Mouse (Mus musculus) fat pad, adult 2 months (tissue): ENCODE measurements around the gene Sv2b.
A peak's percentile ranks its signal among the peaks of the same experiment; 100 is the strongest.
"Not testable (repeated sequence)": the region's sequence is repeated elsewhere in the genome, so short reads cannot be mapped to it uniquely, and the experiment has no call there.

Experiments used
- DNase-seq: peaks from one replicate; pipeline ENCODE4 v3.0.0-alpha.2; 2011; ENCODE audit warnings: low read depth, low spot score; ENCODE audit errors: extremely low read depth

The Sv2b gene

GRCm38 (mm10) chr7:75308457-75309312 is at the start of gene Sv2b:
TSS of gene Sv2b (minus strand) at chr7:75309262.
- peak; percentile 64 for DNase-seq

- DNase-seq, result no peak
Measured at GRCm38 (mm10) chr7:75358284-75358851, 49.3 kb upstream of the Sv2b start.

DNA sequence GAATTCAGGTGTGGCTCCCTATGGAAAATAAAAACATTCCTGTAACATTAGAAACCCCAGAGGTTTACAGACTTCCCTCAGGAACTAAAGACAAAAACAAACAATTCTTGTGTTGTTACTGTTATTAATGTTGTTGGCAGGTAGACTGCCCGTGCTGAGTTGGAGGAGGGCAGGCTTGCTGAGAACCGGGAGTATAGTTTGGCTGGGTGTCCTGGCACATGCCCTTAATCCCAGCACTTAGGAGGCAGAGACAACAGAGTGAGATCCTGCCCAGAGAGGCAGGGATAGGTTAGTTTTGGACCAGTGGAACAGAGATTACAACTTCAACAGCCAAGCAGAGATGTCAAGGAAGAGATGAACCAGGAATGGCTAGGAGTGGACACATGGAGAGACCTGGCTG is 46.5 kb upstream of the Sv2b start:
- DNase-seq, result no peak

- no peak for DNase-seq
Measured at GRCm38 (mm10) chr7:75352777-75353374, 43.8 kb upstream of the Sv2b start.

DNA sequence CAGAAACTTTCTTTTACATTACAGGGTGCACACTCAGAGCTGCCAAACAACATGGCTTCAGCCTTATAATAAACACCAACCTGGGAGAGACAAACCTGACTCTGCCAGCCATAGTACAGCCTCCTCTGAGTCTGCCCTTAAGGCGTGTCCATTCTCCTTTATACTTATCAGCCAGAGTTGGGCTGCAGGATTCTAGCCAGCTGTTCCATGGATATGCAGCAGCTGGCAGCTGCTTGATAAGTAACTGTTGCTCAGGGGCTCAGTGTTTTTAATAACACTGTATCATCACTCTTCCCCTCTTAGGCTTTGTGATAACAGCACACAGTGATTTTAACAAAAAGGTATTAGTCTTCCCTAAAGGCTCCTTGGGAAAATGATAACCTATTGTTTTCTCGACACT is 41.1 kb upstream of the Sv2b start:
- no peak for DNase-seq

DNA sequence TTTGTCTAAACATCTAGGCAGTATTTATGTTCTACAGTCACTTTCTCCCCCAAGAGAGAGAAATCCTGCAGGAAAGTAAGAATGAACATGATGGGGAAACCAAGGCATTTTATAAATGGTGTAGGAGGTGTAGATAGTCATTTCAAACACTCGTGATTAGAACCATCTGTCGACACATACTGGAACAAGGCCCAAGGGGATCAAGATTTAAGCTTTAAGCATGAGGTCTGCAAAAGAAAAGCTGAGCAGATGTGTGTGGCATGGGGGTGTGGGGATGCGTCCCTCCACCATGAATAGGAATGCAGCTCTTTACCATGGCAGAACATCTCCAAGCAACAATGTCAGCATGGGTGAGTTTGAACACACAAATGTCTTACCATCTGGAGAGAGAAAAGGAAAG is 23.2 kb upstream of the Sv2b start:
- DNase-seq, result no peak

GRCm38 (mm10) chr7:75329740-75330142 is 20.7 kb upstream of the Sv2b start:
- DNase-seq, result no peak

GRCm38 (mm10) chr7:75328721-75329362 is 19.8 kb upstream of the Sv2b start:
- no peak for DNase-seq

GRCm38 (mm10) chr7:75325273-75325672 is 16.2 kb upstream of the Sv2b start:
- no peak for DNase-seq

GRCm38 (mm10) chr7:75322742-75323141 is 13.7 kb upstream of the Sv2b start:
- DNase-seq, result not testable (repeated sequence)

DNA sequence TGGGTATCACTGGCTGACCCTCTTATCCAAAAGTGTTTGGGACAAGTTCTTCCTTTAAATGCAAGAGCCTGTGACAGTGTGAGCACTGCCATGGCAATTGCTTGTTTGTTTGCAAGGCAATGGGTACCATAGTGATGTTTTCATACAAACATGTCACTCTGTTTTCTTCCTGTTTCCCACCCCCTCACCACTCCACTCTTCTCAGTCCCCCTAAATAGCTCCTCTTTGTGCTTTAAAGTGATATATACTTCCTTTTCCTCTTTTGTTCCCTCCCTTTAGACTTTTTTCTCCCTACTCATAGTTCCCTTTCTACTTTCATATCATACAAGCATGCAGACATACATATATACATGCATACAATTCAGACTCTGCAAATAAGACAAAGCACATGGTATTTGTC is 10.9 kb upstream of the Sv2b start:
- DNase-seq, result no peak

- no peak for DNase-seq
Measured at GRCm38 (mm10) chr7:75318320-75318719, 9.3 kb upstream of the Sv2b start.

GRCm38 (mm10) chr7:75314873-75315272 is 5.8 kb upstream of the Sv2b start:
- no peak for DNase-seq

DNA sequence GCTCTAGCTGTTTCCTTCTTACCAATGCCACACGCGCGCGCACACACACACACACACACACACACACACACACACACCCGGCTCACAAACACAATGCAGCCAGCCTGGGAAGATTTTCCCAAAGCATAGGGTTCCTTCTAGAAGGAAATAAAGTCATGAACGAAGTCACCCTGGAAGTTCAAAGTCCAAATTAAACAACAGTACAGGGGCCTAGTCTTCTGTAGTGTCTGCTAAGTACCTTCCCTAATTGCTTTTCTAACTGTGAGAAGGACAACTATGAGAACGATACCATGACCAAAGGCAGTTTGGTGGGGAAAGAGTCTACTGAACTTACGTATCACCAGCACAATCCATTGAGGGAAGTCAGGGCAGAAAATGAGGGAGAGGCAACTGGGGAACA is 508 bp upstream of the Sv2b start:
- DNase-seq, result no peak

DNA sequence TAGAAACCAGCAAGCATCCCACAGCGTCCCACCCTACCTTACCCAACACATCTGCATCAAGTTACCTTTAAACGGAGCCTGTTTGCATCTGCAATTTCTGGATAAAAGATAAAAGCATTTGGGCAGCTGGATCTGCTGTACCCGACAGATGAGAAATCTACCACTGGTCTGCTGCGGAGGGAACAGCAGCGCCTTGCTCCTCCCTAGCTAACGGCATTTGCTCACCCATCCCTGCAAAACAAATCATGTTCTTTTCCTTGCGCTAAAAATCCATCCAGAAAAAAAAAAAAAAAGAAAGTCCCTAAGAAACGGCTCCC is 964 bp downstream of the Sv2b start:
- DNase-seq, result no peak

DNA sequence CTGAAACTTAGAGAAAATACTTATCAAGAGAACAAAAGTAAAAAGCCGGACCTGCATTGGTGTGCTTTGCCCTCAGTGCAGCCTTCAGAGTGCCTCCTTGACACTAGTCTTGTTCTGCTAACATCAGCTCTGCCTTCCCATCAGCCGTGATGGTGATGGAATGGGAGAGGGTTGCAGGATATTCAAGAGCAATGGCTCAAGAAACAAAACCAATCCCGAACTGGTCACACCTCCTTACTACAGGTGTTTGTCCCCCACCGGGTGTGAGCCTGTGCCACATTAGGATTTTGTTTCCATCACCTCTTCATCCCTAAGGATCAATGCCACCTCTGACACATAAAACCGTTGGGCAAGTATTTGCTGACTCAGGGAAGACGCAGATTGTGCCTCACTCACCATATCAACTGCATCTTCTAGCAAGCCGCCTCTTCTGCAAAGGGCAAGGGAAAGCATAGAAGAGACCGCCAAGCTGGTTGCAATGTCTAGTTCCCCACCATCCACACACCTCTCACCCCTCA is 1.4 kb downstream of the Sv2b start:
- no peak for DNase-seq

- no peak for DNase-seq
Measured at GRCm38 (mm10) chr7:75305901-75306465, 3.1 kb downstream of the Sv2b start.

DNA sequence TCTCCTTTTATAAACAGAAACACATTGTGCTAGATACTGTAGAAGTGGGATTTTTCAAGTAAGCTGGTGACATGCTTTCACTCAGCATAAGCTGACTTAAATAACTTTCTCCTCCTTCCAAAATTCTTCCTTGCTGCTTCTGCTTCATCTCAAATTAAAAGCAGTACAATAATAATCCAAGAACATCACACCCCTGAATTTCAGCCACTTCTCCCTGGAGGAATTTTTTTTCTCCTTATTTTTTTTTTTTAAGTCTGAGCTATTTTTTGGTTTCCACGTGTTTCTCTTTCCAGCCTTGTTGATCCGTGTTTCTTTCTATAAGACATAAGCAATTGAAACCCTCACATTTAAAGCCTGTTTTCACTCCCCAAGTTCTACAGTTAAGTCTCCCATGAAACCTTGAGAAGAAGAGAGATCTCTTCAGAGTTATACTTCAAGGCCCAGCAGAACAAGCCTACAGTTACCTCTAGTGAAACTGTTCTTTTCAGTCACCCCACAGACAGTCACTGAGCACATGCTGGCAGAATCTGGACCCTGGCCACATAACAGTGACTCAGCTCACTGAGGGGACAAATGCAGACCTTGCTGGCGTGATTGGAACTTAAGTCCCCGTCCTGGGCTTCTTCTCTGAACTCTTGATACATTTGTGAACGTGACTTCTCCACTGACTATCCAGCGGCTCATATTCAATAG is 6.4 kb downstream of the Sv2b start:
- DNase-seq, result no peak

DNA sequence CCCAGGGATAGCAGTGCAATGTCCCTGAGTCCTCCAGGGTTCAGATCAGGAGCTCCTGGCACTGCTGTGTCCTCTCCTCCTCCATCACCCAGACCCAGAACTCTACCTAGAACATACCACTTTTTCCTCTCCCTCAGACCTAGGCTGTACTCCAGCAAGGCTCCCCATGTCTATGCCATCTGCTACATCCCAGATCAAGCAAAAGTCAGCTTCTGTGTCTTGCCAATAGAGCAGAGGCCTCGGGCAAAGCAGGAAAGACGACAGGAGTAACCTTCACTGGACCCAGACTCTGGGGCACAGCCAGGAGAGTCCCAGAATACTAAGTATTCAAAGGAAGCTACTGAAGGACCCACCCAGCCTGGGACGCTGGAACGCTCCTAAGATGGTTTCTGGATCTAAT is 9.8 kb downstream of the Sv2b start:
- DNase-seq, result no peak

GRCm38 (mm10) chr7:75296688-75297119 is 12.4 kb downstream of the Sv2b start:
- DNase-seq, result no peak
